Mouse (Mus musculus) heart, embryonic 15.5 days (tissue): ENCODE measurements around the gene Cept1. TPM values are rescaled to one million over a fixed set of nuclear protein-coding genes. Genes with fewer than 3 reads are reported as not detected.
"Not testable (repeated sequence)": the region's sequence is repeated elsewhere in the genome, so short reads cannot be mapped to it uniquely, and the experiment has no call there.

ENCODE experiments used
- ATAC-seq: fragments of 200-750 bp; cut with Nextera tagmentation; replicated peaks from 2 replicates; pipeline ENCODE4 v1.8.0; 2017; ENCODE audit warnings: low read depth, moderate TSS enrichment; ENCODE audit not compliant: insufficient number of reproducible peaks, insufficient read depth, low FRiP score
- H3K27ac ChIP-seq: fragments of 300-500 bp; sonication (generic); 2 replicates; pipeline ENCODE4 v1.5.1; 2015; ENCODE audit warnings: mild to moderate bottlenecking, inconsistent platforms
- H3K27me3 ChIP-seq: fragments of 300-500 bp; sonication (generic); 2 replicates; pipeline ENCODE4 v1.6.1; 2015; ENCODE audit warnings: inconsistent platforms
- H3K36me3 ChIP-seq: fragments of 300-500 bp; sonication (generic); 2 replicates; pipeline ENCODE4 v1.6.1; 2015; ENCODE audit warnings: mild to moderate bottlenecking, inconsistent platforms
- H3K4me1 ChIP-seq: fragments of 300-500 bp; sonication (generic); replicated peaks from 2 replicates; pipeline ENCODE4 v1.6.1; 2015; ENCODE audit warnings: inconsistent platforms
- H3K4me2 ChIP-seq: fragments of 300-500 bp; sonication (generic); 2 replicates; pipeline ENCODE4 v1.6.1; 2015; ENCODE audit warnings: inconsistent platforms, mild to moderate bottlenecking, moderate library complexity
- H3K4me3 ChIP-seq: fragments of 300-500 bp; sonication (generic); 2 replicates; pipeline ENCODE4 v1.5.1; 2015; ENCODE audit warnings: mild to moderate bottlenecking, inconsistent platforms
- H3K9ac ChIP-seq: fragments of 300-500 bp; sonication (generic); 2 replicates; pipeline ENCODE4 v1.6.1; 2015; ENCODE audit warnings: mild to moderate bottlenecking, inconsistent platforms
- H3K9me3 ChIP-seq: fragments of 300-500 bp; sonication (generic); replicated peaks from 2 replicates; pipeline ENCODE4 v1.6.1; 2016; ENCODE audit warnings: inconsistent platforms
- WGBS: fragments of 180-500 bp; shearing (Covaris S2); methylation state at CpG from one replicate; pipeline ENCODE4 v1.1.7; 2015; ENCODE audit warnings: mixed read lengths; 5-methylcytosine and 5-hydroxymethylcytosine counted together
- polyA plus RNA-seq: library from polyadenylated mRNA; unstranded; fragments of >200 nt; fragmentation: Nextera tagmentation; extraction: Ambion mirVana; gene quantifications from 2 replicates; pipeline ENCODE4 v1.2.1, GENCODE M21; 2015

The Cept1 gene
- polyA plus RNA-seq, result 29.0 and 32.9 TPM in 2 replicates

GRCm38 (mm10) chr3:106547171-106547923, at the start of gene Cept1, which contains the start of gene Dram2:
TSS of gene Cept1 (minus strand) at chr3:106547802.
TSS of gene Dram2 (plus strand) at chr3:106547798.
- Histone ChIP-seq H3K27me3 (no peaks in the 10 kb centered on the region), H3K9ac (peak within 1 kb of the TSS; percentile 96), H3K9me3 (no peaks in the 10 kb centered on the region), H3K4me1 (peaks cover 11% of the 10 kb centered on the region), H3K4me2 (peak within 1 kb of the TSS; percentile 70), H3K4me3 (peak within 1 kb of the TSS; percentile 80), H3K36me3 (no peaks in the 10 kb centered on the region), H3K27ac (peak within 1 kb of the TSS; percentile 99)
- peak; percentile 95 for ATAC-seq
- WGBS, result under 1% methylated on average over 62 of the region's 63 CpGs

GRCm38 (mm10) chr3:106593631-106594030, 46.0 kb upstream of the Cept1 start:
- not testable (repeated sequence) for H3K36me3 ChIP-seq, H3K9ac ChIP-seq, H3K4me3 ChIP-seq, H3K4me2 ChIP-seq, ATAC-seq, H3K27ac ChIP-seq, H3K4me1 ChIP-seq, H3K27me3 ChIP-seq, H3K9me3 ChIP-seq
- WGBS, result 73% methylated on average over 4 of the region's 4 CpGs

- 95% methylated on average over 2 of the region's 2 CpGs for WGBS
- no peaks in the 10 kb centered on the region for H3K27me3 ChIP-seq
- no peak overlapping the region for H3K4me2 ChIP-seq
- no peak for ATAC-seq
- H3K9ac ChIP-seq, result no peak overlapping the region
- H3K4me3 ChIP-seq, result no peak overlapping the region
- H3K4me1 ChIP-seq, result no peaks in the 10 kb centered on the region
- H3K27ac ChIP-seq, result no peak overlapping the region
- H3K36me3 ChIP-seq, result 0 out of 2 replicates have a peak, but pooled peaks cover 3% of the 10 kb centered on the region
- no peaks in the 10 kb centered on the region for H3K9me3 ChIP-seq
These were observed 31.7 kb upstream of the Cept1 start for GRCm38 (mm10) chr3:106579296-106579695.

- Histone ChIP-seq H3K9ac (no peak overlapping the region), H3K9me3 (no peaks in the 10 kb centered on the region), H3K4me3 (no peak overlapping the region), H3K4me1 (no peaks in the 10 kb centered on the region), H3K27me3 (no peaks in the 10 kb centered on the region), H3K4me2 (no peak overlapping the region), H3K27ac (no peak overlapping the region), H3K36me3 (peaks cover 15% of the 10 kb centered on the region; the same call in 1 of the 2 replicates)
- 67% methylated on average over 3 of the region's 3 CpGs for WGBS
- ATAC-seq, result no peak
These were observed 25.6 kb upstream of the Cept1 start for GRCm38 (mm10) chr3:106573191-106573590.

GRCm38 (mm10) chr3:106565876-106566275, 18.3 kb upstream of the Cept1 start:
- H3K9me3 ChIP-seq, result no peaks in the 10 kb centered on the region
- WGBS, result 85% methylated on average over 3 of the region's 3 CpGs
- no peaks in the 10 kb centered on the region for H3K27me3 ChIP-seq
- no peak overlapping the region for H3K9ac ChIP-seq
- ATAC-seq, result no peak
- H3K4me3 ChIP-seq, result no peak overlapping the region
- H3K4me2 ChIP-seq, result no peak overlapping the region
- peaks cover 17% of the 10 kb centered on the region for H3K36me3 ChIP-seq
- H3K4me1 ChIP-seq, result no peaks in the 10 kb centered on the region
- H3K27ac ChIP-seq, result no peak overlapping the region

GRCm38 (mm10) chr3:106558271-106558670, 10.7 kb upstream of the Cept1 start:
- Histone ChIP-seq H3K36me3 (peaks cover 51% of the 10 kb centered on the region; the same call in 1 of the 2 replicates), H3K9ac (no peak overlapping the region)
- ATAC-seq, result no peak

GRCm38 (mm10) chr3:106555743-106556250, 8.2 kb upstream of the Cept1 start:
- H3K36me3 ChIP-seq, result peaks cover 45% of the 10 kb centered on the region; the same call in 1 of the 2 replicates
- 87% methylated on average over 3 of the region's 3 CpGs for WGBS

More at GRCm38 (mm10) chr3:106558271-106558670, 10.7 kb upstream of the Cept1 start:
- Histone ChIP-seq H3K4me3 (no peak overlapping the region), H3K27ac (no peak overlapping the region), H3K9me3 (no peaks in the 10 kb centered on the region), H3K4me1 (no peaks in the 10 kb centered on the region), H3K27me3 (no peaks in the 10 kb centered on the region), H3K4me2 (no peak overlapping the region)

GRCm38 (mm10) chr3:106553411-106553810, 5.8 kb upstream of the Cept1 start:
- ATAC-seq, result no peak
- Histone ChIP-seq H3K4me1 (0 out of 2 replicates have a peak, but pooled peaks cover 5% of the 10 kb centered on the region), H3K9ac (no peak overlapping the region), H3K36me3 (peaks cover 38% of the 10 kb centered on the region; the same call in 1 of the 2 replicates), H3K27ac (no peak overlapping the region), H3K4me2 (no peak overlapping the region), H3K9me3 (no peaks in the 10 kb centered on the region), H3K4me3 (no peak overlapping the region), H3K27me3 (no peaks in the 10 kb centered on the region)
- 87% methylated on average over 5 of the region's 5 CpGs for WGBS

More at GRCm38 (mm10) chr3:106555743-106556250, 8.2 kb upstream of the Cept1 start:
- Histone ChIP-seq H3K9me3 (no peaks in the 10 kb centered on the region), H3K4me1 (no peaks in the 10 kb centered on the region), H3K4me2 (no peak overlapping the region), H3K9ac (no peak overlapping the region), H3K27me3 (no peaks in the 10 kb centered on the region), H3K4me3 (no peak overlapping the region), H3K27ac (no peak overlapping the region)
- no peak for ATAC-seq

GRCm38 (mm10) chr3:106548971-106549370, 1.4 kb upstream of the Cept1 start:
- no peak for ATAC-seq
- Histone ChIP-seq H3K4me3 (peak overlapping the region; percentile 22; the same call in 1 of the 2 replicates), H3K4me2 (peak overlapping the region; percentile 41; the same call in 1 of the 2 replicates), H3K27me3 (no peaks in the 10 kb centered on the region), H3K9ac (no peak overlapping the region), H3K4me1 (peaks cover 11% of the 10 kb centered on the region), H3K36me3 (peaks cover 8% of the 10 kb centered on the region; the same call in 1 of the 2 replicates), H3K27ac (no peak overlapping the region), H3K9me3 (no peaks in the 10 kb centered on the region)
- WGBS, result 33% methylated on average over 3 of the region's 3 CpGs

GRCm38 (mm10) chr3:106547924-106548539, 430 bp upstream of the Cept1 start:
- peak overlapping the region; percentile 96 for H3K9ac ChIP-seq
- H3K4me3 ChIP-seq, result peak overlapping the region; percentile 80
- H3K36me3 ChIP-seq, result no peaks in the 10 kb centered on the region
- ATAC-seq, result no peak; the same call in 1 of the 2 replicates
- H3K4me1 ChIP-seq, result peaks cover 11% of the 10 kb centered on the region
- WGBS, result under 1% methylated on average over 27 of the region's 27 CpGs
- H3K4me2 ChIP-seq, result peak overlapping the region; percentile 70
- H3K9me3 ChIP-seq, result no peaks in the 10 kb centered on the region
- peak overlapping the region; percentile 99 for H3K27ac ChIP-seq
- H3K27me3 ChIP-seq, result no peaks in the 10 kb centered on the region

- Histone ChIP-seq H3K9ac (no peak overlapping the region), H3K4me2 (no peak overlapping the region), H3K4me3 (no peak overlapping the region), H3K36me3 (no peaks in the 10 kb centered on the region), H3K27ac (no peak overlapping the region), H3K9me3 (no peaks in the 10 kb centered on the region), H3K4me1 (peaks cover 8% of the 10 kb centered on the region), H3K27me3 (no peaks in the 10 kb centered on the region)
- 82% methylated on average over 8 of the region's 8 CpGs for WGBS
- ATAC-seq, result no peak
These were observed 2.8 kb downstream of the Cept1 start for GRCm38 (mm10) chr3:106544721-106545316.
